Mouse (Mus musculus) midbrain, embryonic 12.5 days (tissue): ENCODE results near the gene Ccl25. TPM values are rescaled to one million over a fixed set of nuclear protein-coding genes. Genes with fewer than 3 reads are reported as not detected.
"Not testable (repeated sequence)": the region's sequence is repeated elsewhere in the genome, so short reads cannot be mapped to it uniquely, and the experiment has no call there.

ENCODE experiments used
- ATAC-seq: fragments of 200-750 bp; cut with Nextera tagmentation; 2 replicates; pipeline ENCODE4 v1.8.0; 2017; ENCODE audit warnings: low read depth, moderate TSS enrichment, moderate library complexity; ENCODE audit not compliant: low FRiP score
- H3K27ac ChIP-seq: fragments of 300-500 bp; sonication (generic); replicated peaks from 2 replicates; pipeline ENCODE4 v1.5.1; 2016; ENCODE audit warnings: mild to moderate bottlenecking
- H3K27me3 ChIP-seq: fragments of 300-500 bp; sonication (generic); 2 replicates; pipeline ENCODE4 v1.6.1; 2016; ENCODE audit warnings: mild to moderate bottlenecking
- H3K36me3 ChIP-seq: fragments of 300-500 bp; sonication (generic); 2 replicates; pipeline ENCODE4 v1.6.1; 2016
- H3K4me1 ChIP-seq: fragments of 300-500 bp; sonication (generic); 2 replicates; pipeline ENCODE4 v1.6.1; 2016
- H3K4me2 ChIP-seq: fragments of 300-500 bp; sonication (generic); replicated peaks from 2 replicates; pipeline ENCODE4 v1.6.1; 2016; ENCODE audit warnings: mild to moderate bottlenecking, moderate library complexity
- H3K4me3 ChIP-seq: fragments of 300-500 bp; sonication (generic); 2 replicates; pipeline ENCODE4 v1.5.1; 2016; ENCODE audit warnings: mild to moderate bottlenecking
- H3K9ac ChIP-seq: fragments of 300-500 bp; sonication (generic); replicated peaks from 2 replicates; pipeline ENCODE4 v1.6.1; 2016; ENCODE audit warnings: mild to moderate bottlenecking, moderate library complexity
- H3K9me3 ChIP-seq: fragments of 300-500 bp; sonication (generic); 2 replicates; pipeline ENCODE4 v1.6.1; 2016; ENCODE audit warnings: mild to moderate bottlenecking
- WGBS: fragments of 180-500 bp; shearing (Covaris S2); methylation state at CpG from one replicate; pipeline ENCODE4 v1.1.7; 2016; 5-methylcytosine and 5-hydroxymethylcytosine counted together
- polyA plus RNA-seq: library from polyadenylated mRNA; unstranded; fragments of >200 nt; fragmentation: Nextera tagmentation; extraction: Ambion mirVana; gene quantifications from 2 replicates; pipeline ENCODE4 v1.2.1, GENCODE M21; 2016

Gene Ccl25
- polyA plus RNA-seq, 1 experiment from 2014 or later: 23.0 TPM

DNA sequence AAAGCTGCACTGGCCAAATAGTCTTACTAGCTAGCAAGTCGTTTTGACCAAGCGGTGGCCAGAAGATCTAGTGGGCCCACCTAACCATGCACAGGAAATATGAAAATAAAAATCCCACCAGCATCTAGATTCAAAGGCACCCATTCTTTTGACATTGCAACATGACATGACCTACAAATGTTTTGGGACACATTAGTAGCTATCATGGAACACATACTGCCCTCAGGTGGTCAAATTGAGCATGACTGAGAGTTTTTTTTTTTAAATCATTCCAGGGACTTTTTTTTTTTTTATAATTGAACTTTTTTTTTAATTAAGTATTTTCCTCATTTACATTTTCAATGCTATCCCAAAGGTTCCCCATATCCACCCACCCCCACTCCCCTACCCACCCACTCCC, 47.6 kb downstream of the Ccl25 start:
- Histone ChIP-seq H3K27ac (no peak overlapping the region), H3K4me3 (no peak overlapping the region), H3K36me3 (no peaks in the 10 kb centered on the region), H3K4me2 (no peak overlapping the region), H3K4me1 (no peaks in the 10 kb centered on the region), H3K9me3 (no peaks in the 10 kb centered on the region), H3K27me3 (no peaks in the 10 kb centered on the region), H3K9ac (no peak overlapping the region)
- no peak for ATAC-seq
- WGBS: 74% methylated on average over 2 of the region's 2 CpGs

DNA sequence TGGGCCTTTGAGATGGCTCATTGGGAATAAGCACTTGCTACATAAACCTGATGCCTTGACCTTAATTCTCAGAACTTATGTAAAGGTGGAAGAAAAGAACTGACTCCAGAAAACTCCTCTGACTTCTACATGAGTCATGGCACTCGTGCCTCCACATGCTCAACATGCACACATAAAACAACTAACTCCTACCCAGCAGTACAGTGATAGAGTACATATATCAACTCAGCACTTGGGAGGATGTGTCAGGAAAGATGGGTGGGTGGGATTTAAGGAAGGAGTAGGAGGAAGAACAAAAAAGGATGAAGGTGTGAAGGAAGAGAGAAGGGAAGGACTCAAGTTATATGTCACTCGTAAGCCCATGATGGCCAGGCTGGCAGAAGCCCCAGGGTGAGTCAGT, 76.4 kb downstream of the Ccl25 start:
- 87% methylated on average over 2 of the region's 2 CpGs for WGBS
- H3K4me1 ChIP-seq: 0 out of 2 replicates have a peak, but pooled peaks cover 4% of the 10 kb centered on the region
- H3K36me3 ChIP-seq: no peaks in the 10 kb centered on the region
- ATAC-seq: no peak
- H3K27me3 ChIP-seq: 0 out of 2 replicates have a peak, but pooled peaks cover 5% of the 10 kb centered on the region
- H3K4me2 ChIP-seq: no peak overlapping the region
- H3K9me3 ChIP-seq: no peaks in the 10 kb centered on the region
- no peak overlapping the region for H3K27ac ChIP-seq
- no peak overlapping the region for H3K9ac ChIP-seq
- no peak overlapping the region for H3K4me3 ChIP-seq

DNA sequence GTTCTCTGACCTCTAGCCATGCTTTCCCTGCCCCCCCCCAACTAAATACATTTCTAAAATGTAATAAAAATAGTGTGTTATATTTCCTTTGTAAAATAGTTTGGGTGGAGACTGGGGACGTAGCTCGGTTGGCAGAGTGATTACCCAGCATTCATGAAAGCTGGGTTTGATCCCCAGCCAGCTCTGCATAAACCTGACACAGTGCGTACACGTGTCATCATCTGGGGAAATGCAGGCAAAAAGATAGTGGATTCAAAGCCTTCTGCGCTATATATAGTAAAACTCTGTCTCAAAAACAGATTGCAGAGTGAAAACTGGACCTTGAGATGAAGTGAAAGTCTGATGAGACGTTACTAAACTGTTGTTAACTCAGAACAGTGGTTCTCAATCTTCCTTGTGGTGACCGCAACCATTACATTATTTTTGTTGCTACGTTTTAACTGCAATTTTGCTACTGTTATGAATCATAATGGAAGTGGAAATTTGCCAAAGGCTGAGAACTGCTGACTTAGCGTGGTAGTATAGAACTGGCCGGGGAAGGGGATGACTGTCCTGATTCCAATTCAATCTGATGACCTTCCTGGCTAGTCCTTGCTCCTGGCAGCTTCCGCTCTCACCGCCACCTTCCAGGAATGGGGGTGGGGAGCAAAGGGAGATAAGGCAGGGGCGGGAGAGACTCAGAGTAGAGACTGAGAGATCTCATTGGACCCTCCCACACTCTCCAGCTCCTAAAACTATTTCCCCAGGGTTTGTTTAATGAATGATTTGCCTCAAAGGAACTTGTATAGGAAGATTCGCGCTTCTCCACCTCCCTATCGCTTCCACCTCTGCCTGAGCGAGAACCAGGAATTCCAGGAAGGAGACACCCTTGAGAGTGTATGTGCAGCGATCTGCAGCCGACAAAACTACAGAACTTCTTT, 79.2 kb downstream of the Ccl25 start:
- Histone ChIP-seq H3K27me3 (0 out of 2 replicates have a peak, but pooled peaks cover 5% of the 10 kb centered on the region), H3K4me1 (0 out of 2 replicates have a peak, but pooled peaks cover 4% of the 10 kb centered on the region), H3K9me3 (no peaks in the 10 kb centered on the region), H3K27ac (no peak overlapping the region), H3K4me2 (peak overlapping the region; percentile 50), H3K4me3 (peak overlapping the region; percentile 31), H3K36me3 (no peaks in the 10 kb centered on the region), H3K9ac (peak overlapping the region; percentile 41)
- 60% methylated on average over 19 of the region's 19 CpGs for WGBS
- 0 out of 2 replicates have a peak, but pooled peaks have one; percentile 11 for ATAC-seq

DNA sequence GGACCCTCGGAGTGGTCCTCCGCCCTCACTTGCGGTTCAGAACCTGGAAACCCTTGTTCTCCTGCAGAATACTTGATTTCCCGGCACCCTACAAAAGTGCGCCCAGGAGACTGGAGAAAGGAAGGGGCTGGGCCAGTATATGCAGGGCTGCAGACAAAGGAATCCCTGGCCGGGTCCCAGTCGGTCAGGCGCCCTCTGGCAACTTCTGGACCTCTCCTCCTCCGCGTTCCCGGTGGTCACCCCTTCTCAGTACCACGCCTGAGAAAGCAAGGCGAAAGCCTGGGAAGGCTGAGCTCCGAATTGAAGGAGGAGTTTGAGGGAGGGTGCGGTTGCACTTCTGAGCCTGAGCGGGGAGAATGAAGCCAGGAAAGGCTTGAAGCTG, 79.9 kb downstream of the Ccl25 start:
- H3K36me3 ChIP-seq: no peaks in the 10 kb centered on the region
- peak; percentile 72 for ATAC-seq
- H3K9me3 ChIP-seq: no peaks in the 10 kb centered on the region
- peak overlapping the region; percentile 50 for H3K4me2 ChIP-seq
- peak overlapping the region; percentile 41 for H3K9ac ChIP-seq
- H3K27me3 ChIP-seq: 0 out of 2 replicates have a peak, but pooled peaks cover 5% of the 10 kb centered on the region
- 0 out of 2 replicates have a peak, but pooled peaks cover 4% of the 10 kb centered on the region for H3K4me1 ChIP-seq
- 14% methylated on average over 16 of the region's 16 CpGs for WGBS
- H3K4me3 ChIP-seq: peak overlapping the region; percentile 31
- H3K27ac ChIP-seq: no peak overlapping the region

DNA sequence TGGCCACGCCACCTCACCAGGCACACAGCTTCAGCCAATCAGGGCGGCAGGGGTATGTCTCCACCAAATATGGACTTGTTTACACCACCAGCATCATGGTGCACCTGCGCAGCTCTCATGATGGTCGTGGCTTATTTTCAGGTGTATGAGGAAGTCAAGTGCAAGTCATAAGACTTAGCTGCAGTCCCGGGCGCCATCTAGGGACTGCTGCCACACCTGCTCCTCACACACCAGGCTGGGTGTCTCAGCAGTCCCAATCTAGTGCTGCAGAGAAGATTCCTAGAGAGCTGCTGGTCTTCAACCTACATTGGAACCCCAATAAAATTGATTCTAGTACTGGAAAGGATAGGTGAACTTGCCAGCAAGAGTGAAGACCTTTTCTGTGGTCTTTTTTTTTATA, 83.4 kb downstream of the Ccl25 start:
- not testable (repeated sequence) for H3K9me3 ChIP-seq, H3K36me3 ChIP-seq, H3K27me3 ChIP-seq, ATAC-seq, H3K9ac ChIP-seq, H3K27ac ChIP-seq, H3K4me1 ChIP-seq, H3K4me2 ChIP-seq, H3K4me3 ChIP-seq
- 79% methylated on average over 6 of the region's 6 CpGs for WGBS

Other genes starting within 250 kb of the Ccl25 start
- not detected in 2 replicates for gene Cd209f, start 219.4 kb upstream of the Ccl25 start, polyA plus RNA-seq
- gene Cd209g, start 191.1 kb upstream of the Ccl25 start, polyA plus RNA-seq: not detected in 2 replicates
- 60.4 and 64.5 TPM in 2 replicates for gene Evi5l, start 158.6 kb upstream of the Ccl25 start, polyA plus RNA-seq
- 37.1 and 47.6 TPM in 2 replicates for gene Prr36, start 107.8 kb upstream of the Ccl25 start, polyA plus RNA-seq
- gene Lrrc8e, start 98.4 kb upstream of the Ccl25 start, polyA plus RNA-seq: 0.13 TPM in 2 replicates
- 45.1 and 48.4 TPM in 2 replicates for gene Map2k7, start 86.5 kb upstream of the Ccl25 start, polyA plus RNA-seq
- gene Gm49320, start 86.3 kb upstream of the Ccl25 start, polyA plus RNA-seq: 1.5 and 1.6 TPM in 2 replicates
- gene Tgfbr3l, start 77.0 kb upstream of the Ccl25 start, polyA plus RNA-seq: 5.0 and 5.3 TPM in 2 replicates
- gene Snapc2, start 72.1 kb upstream of the Ccl25 start, polyA plus RNA-seq: 61.9 and 63.0 TPM in 2 replicates
- 170 TPM in 2 replicates for gene Ctxn1, start 65.9 kb upstream of the Ccl25 start, polyA plus RNA-seq
- 54.9 and 57.8 TPM in 2 replicates for gene Timm44, start 49.3 kb upstream of the Ccl25 start, polyA plus RNA-seq
- gene Elavl1, start 203 bp downstream of the Ccl25 start, polyA plus RNA-seq: 294 and 302 TPM in 2 replicates
- 20.2 and 21.2 TPM in 2 replicates for gene Cers4, start 167.8 kb downstream of the Ccl25 start, polyA plus RNA-seq